Mouse (Mus musculus) thymus, postnatal 10 days (tissue): ENCODE data around the gene Fbxo30.

ENCODE experiments used
- DNase-seq, 2 experiments: peaks; one replicate each; pipeline ENCODE4 v3.0.0; 2021; ENCODE audit warnings: low spot score in 2 of 2

The Fbxo30 gene

GRCm38 (mm10) chr10:11322316-11322715 lies 41.2 kb downstream of the Fbxo30 start:
- DNase-seq = no peak

- DNase-seq = no peak
Measured at GRCm38 (mm10) chr10:11323202-11323898, 42.2 kb downstream of the Fbxo30 start.

- DNase-seq = no peak
Measured at GRCm38 (mm10) chr10:11326526-11326925, 45.4 kb downstream of the Fbxo30 start.

- peak; percentile 49 to 59 for DNase-seq
Measured at GRCm38 (mm10) chr10:11343205-11344141, 62.3 kb downstream of the Fbxo30 start, which contains the start of gene Epm2a. Epm2a (plus strand) TSS chr10:11343404.

- DNase-seq = no peak
Measured at GRCm38 (mm10) chr10:11344536-11345468, 63.7 kb downstream of the Fbxo30 start.
